ENCODE assay signal across 8 mouse cellular contexts in the genomic region with DNA sequence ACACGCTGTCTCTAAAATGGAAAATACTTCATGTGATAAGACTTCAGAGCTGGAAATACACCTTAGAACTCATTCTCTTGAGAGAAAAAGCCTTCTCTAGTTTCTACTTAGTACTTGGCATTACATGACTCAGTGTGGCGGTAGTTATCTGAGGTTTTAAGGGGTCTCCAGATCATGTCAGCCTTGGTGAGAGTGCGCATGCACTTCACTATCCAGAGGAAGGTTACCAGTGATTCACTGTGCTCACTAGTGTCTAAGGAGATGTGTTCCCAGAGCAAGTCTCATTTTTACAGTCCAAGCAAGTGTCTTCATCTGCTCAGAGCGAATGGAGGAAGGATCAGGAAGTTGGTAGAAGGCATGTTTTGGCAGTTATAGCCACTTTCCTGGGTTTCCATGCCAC.
"Had no signal": no experiment of that assay in that cellular context is flagged by ENCODE, and none has a peak within 500 bp of the region (broad histone marks: within the 10 kb centered on the region; RNA-seq: fewer than 3 reads in every experiment).

No protein-coding gene starts in this region.

- DNase-seq: liver, postnatal 0 days; lung, adult 2 months; lung, postnatal 14 days; lung, postnatal 36 days; right cerebral cortex, postnatal 14 days; thymus, adult 2 months; thymus, postnatal 25 days; thymus, postnatal 4 days had no signal
